Mouse (Mus musculus): ENCODE measurements around the gene Hoxc13. TPM values are rescaled to one million over a fixed set of nuclear protein-coding genes. Genes with fewer than 3 reads are reported as not detected.

Gene Hoxc13
- polyA plus RNA-seq, 1 experiment, result not detected

- WGBS, result 4% methylated on average over 57 of the region's 57 CpGs
- H3K27me3 ChIP-seq (ENCODE audit: control insufficient read depth, insufficient read depth, low read length), result peaks cover 45% of the 10 kb centered on the region
- TF ChIP-seq POLR2A (IDR thresholded peaks at IDR 0.05; ENCODE audit: low read depth, low read length), result no peak
- TF ChIP-seq CTCF (IDR thresholded peaks at IDR 0.05; ENCODE audit: extremely low read depth, insufficient read depth, insufficient read length, insufficient replicate concordance), result no peak
Measured at GRCm38 (mm10) chr15:102954192-102955006, 33.5 kb downstream of the Hoxc13 start, which contains the start of gene Hoxc11. TSS of gene Hoxc11 (plus strand) at chr15:102954427.

GRCm38 (mm10) chr15:102955007-102955382 is 34.1 kb downstream of the Hoxc13 start:
- no peak overlapping the region for H3K4me3 ChIP-seq (ENCODE audit: extremely low read depth, insufficient read depth, insufficient read length)

More at GRCm38 (mm10) chr15:102954192-102955006, 33.5 kb downstream of the Hoxc13 start, which contains the start of gene Hoxc11:
- Histone ChIP-seq H3K27ac (ENCODE audit: insufficient read depth, low read length) (no peak within 1 kb of the TSS), H3K4me3 (ENCODE audit: extremely low read depth, insufficient read depth, insufficient read length) (no peak within 1 kb of the TSS), H3K36me3 (ENCODE audit: control insufficient read depth, insufficient read depth, low read length) (no peaks in the 10 kb centered on the region), H3K4me1 (ENCODE audit: control insufficient read depth, insufficient read depth, insufficient read length) (no peaks in the 10 kb centered on the region)
- no peak for DNase-seq (ENCODE audit: low read depth in 1 of 2, low spot score in 2 of 2)

GRCm38 (mm10) chr15:102955833-102956640 is 35.1 kb downstream of the Hoxc13 start:
- Histone ChIP-seq H3K27me3 (ENCODE audit: control insufficient read depth, insufficient read depth, low read length) (peaks cover 45% of the 10 kb centered on the region), H3K36me3 (ENCODE audit: control insufficient read depth, insufficient read depth, low read length) (no peaks in the 10 kb centered on the region), H3K4me1 (ENCODE audit: control insufficient read depth, insufficient read depth, insufficient read length) (no peaks in the 10 kb centered on the region), H3K4me3 (ENCODE audit: extremely low read depth, insufficient read depth, insufficient read length) (no peak overlapping the region), H3K27ac (ENCODE audit: insufficient read depth, low read length) (no peak overlapping the region)
- WGBS, result 6% methylated on average over 39 of the region's 40 CpGs
- no peak for DNase-seq (ENCODE audit: low read depth in 1 of 2, low spot score in 2 of 2)
- TF ChIP-seq POLR2A (IDR thresholded peaks at IDR 0.05; ENCODE audit: low read depth, low read length), result no peak
- TF ChIP-seq CTCF (IDR thresholded peaks at IDR 0.05; ENCODE audit: extremely low read depth, insufficient read depth, insufficient read length, insufficient replicate concordance), result no peak

More at GRCm38 (mm10) chr15:102955007-102955382, 34.1 kb downstream of the Hoxc13 start:
- no peaks in the 10 kb centered on the region for H3K4me1 ChIP-seq (ENCODE audit: control insufficient read depth, insufficient read depth, insufficient read length)
- no peak for TF ChIP-seq CTCF (IDR thresholded peaks at IDR 0.05; ENCODE audit: extremely low read depth, insufficient read depth, insufficient read length, insufficient replicate concordance)
- TF ChIP-seq POLR2A (IDR thresholded peaks at IDR 0.05; ENCODE audit: low read depth, low read length), result no peak
- H3K27ac ChIP-seq (ENCODE audit: insufficient read depth, low read length), result no peak overlapping the region
- peaks cover 47% of the 10 kb centered on the region for H3K27me3 ChIP-seq (ENCODE audit: control insufficient read depth, insufficient read depth, low read length)
- H3K36me3 ChIP-seq (ENCODE audit: control insufficient read depth, insufficient read depth, low read length), result no peaks in the 10 kb centered on the region
- no peak for DNase-seq (ENCODE audit: low read depth in 1 of 2, low spot score in 2 of 2)
- 3% methylated on average over 27 of the region's 28 CpGs for WGBS

GRCm38 (mm10) chr15:102956906-102957305 is 36.0 kb downstream of the Hoxc13 start:
- Histone ChIP-seq H3K27ac (ENCODE audit: insufficient read depth, low read length) (no peak overlapping the region), H3K36me3 (ENCODE audit: control insufficient read depth, insufficient read depth, low read length) (no peaks in the 10 kb centered on the region), H3K4me3 (ENCODE audit: extremely low read depth, insufficient read depth, insufficient read length) (no peak overlapping the region), H3K27me3 (ENCODE audit: control insufficient read depth, insufficient read depth, low read length) (peaks cover 50% of the 10 kb centered on the region), H3K4me1 (ENCODE audit: control insufficient read depth, insufficient read depth, insufficient read length) (no peaks in the 10 kb centered on the region)
- no peak for TF ChIP-seq POLR2A (IDR thresholded peaks at IDR 0.05; ENCODE audit: low read depth, low read length)
- no peak for TF ChIP-seq CTCF (IDR thresholded peaks at IDR 0.05; ENCODE audit: extremely low read depth, insufficient read depth, insufficient read length, insufficient replicate concordance)
- 7% methylated on average over 12 of the region's 12 CpGs for WGBS
- no peak for DNase-seq (ENCODE audit: low read depth in 1 of 2, low spot score in 2 of 2)

- Histone ChIP-seq H3K4me3 (ENCODE audit: extremely low read depth, insufficient read depth, insufficient read length) (no peak overlapping the region), H3K36me3 (ENCODE audit: control insufficient read depth, insufficient read depth, low read length) (no peaks in the 10 kb centered on the region), H3K27ac (ENCODE audit: insufficient read depth, low read length) (no peak overlapping the region), H3K27me3 (ENCODE audit: control insufficient read depth, insufficient read depth, low read length) (peaks cover 46% of the 10 kb centered on the region), H3K4me1 (ENCODE audit: control insufficient read depth, insufficient read depth, insufficient read length) (peaks cover 2% of the 10 kb centered on the region; the same call in 1 of the 2 replicates)
- TF ChIP-seq POLR2A (IDR thresholded peaks at IDR 0.05; ENCODE audit: low read depth, low read length) (no peak), CTCF (IDR thresholded peaks at IDR 0.05; ENCODE audit: extremely low read depth, insufficient read depth, insufficient read length, insufficient replicate concordance) (no peak)
- 6% methylated on average over 13 of the region's 13 CpGs for WGBS
- DNase-seq (ENCODE audit: low read depth in 1 of 2, low spot score in 2 of 2), result no peak
Measured at GRCm38 (mm10) chr15:102959663-102960191, 38.8 kb downstream of the Hoxc13 start.

GRCm38 (mm10) chr15:102961728-102962127 is 40.8 kb downstream of the Hoxc13 start:
- peaks cover 42% of the 10 kb centered on the region for H3K27me3 ChIP-seq (ENCODE audit: control insufficient read depth, insufficient read depth, low read length)
- H3K36me3 ChIP-seq (ENCODE audit: control insufficient read depth, insufficient read depth, low read length), result no peaks in the 10 kb centered on the region
- H3K4me3 ChIP-seq (ENCODE audit: extremely low read depth, insufficient read depth, insufficient read length), result no peak overlapping the region
- no peak for DNase-seq (ENCODE audit: low read depth in 1 of 2, low spot score in 2 of 2)
- TF ChIP-seq CTCF (IDR thresholded peaks at IDR 0.05; ENCODE audit: extremely low read depth, insufficient read depth, insufficient read length, insufficient replicate concordance), result no peak
- TF ChIP-seq POLR2A (IDR thresholded peaks at IDR 0.05; ENCODE audit: low read depth, low read length), result no peak
- no peak overlapping the region for H3K27ac ChIP-seq (ENCODE audit: insufficient read depth, low read length)
- WGBS, result 9% methylated on average over 6 of the region's 6 CpGs
- H3K4me1 ChIP-seq (ENCODE audit: control insufficient read depth, insufficient read depth, insufficient read length), result peaks cover 2% of the 10 kb centered on the region; the same call in 1 of the 2 replicates

Measured in spleen, adult 2 months (tissue).